Mouse (Mus musculus) cerebellum, adult 2 months (tissue): Measurements from ENCODE around the gene Endou.

Source experiments
- CTCF ChIP-seq: fragments of 200-500 bp; IDR thresholded peaks from 2 replicates; pipeline ENCODE4 v1.5.1; 2011; ENCODE audit warnings: low read depth, mild to moderate bottlenecking, control low read depth, low read length, moderate library complexity, borderline replicate concordance; ENCODE audit not compliant: insufficient read depth
- POLR2A ChIP-seq: fragments of 200-500 bp; IDR thresholded peaks from 2 replicates; pipeline ENCODE4 v1.6.1; 2011; ENCODE audit warnings: low read length, control low read depth, borderline replicate concordance; ENCODE audit not compliant: insufficient read depth

DNA sequence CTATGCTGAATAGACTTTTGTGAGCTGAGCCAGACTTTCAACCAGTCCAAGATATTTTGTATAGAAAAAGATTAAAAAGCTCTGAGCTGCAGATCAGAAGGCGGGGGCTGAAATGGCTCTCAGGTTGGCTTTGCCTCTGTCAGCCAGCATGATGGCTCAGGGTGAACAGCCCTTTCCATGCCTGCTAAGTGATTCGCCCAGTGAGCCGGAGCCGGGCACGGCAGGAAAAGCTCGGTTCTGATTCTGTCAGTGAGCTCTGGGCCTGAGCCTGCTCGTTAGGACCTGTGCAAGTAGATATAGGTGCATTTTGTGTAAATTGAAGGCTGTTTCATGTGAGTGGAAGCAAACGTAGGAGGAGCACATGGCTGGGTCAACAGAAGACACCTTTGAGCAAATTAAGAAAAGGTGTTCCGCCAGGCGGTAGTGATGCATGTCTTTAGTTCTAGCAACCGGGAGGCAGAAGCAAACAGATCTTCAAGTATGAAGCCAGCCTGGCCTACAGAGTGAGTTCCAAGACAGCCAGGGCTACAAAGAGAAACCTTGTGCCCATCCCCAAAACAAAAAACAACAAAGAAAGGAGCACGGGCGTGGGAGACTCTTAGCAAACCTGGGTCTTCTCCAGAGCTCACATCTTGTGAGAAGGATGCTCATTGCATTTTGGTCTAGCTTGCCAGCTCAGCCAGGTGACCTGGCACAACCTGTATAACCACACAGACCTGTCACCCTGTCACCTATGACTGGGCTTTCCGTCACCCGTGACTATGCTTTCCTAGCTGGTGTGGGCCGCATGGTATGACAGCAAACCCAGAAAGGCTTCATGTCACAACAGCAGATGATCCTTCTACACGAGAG is 6.6 kb downstream of the Endou start:
- TF ChIP-seq POLR2A = no peak
- no peak for TF ChIP-seq CTCF
